Mouse (Mus musculus) activated CD4-positive, CD25-positive, alpha-beta regulatory T cell (primary cell): ENCODE measurements around the gene Pdzd9. TPM values are rescaled to one million over a fixed set of nuclear protein-coding genes. Genes with fewer than 3 reads are reported as not detected.

Experiments used
- polyA plus RNA-seq, 2 experiments: library from polyadenylated mRNA; unstranded; fragments of 100-300 nt; shearing (Covaris generic); gene quantifications; one replicate each; pipeline ENCODE4 v1.2.1; 2017

Gene Pdzd9
- polyA plus RNA-seq: under 1 TPM in 1 of 2 experiments, not detected in 1; 0.11 TPM

GRCm38 (mm10) chr7:120670153-120670875 is at the start of gene Pdzd9:
Pdzd9 (minus strand) TSS chr7:120670343.

GRCm38 (mm10) chr7:120677001-120677643 is 7.0 kb upstream of the Pdzd9 start, which contains the start of gene Mosmo:
Mosmo (plus strand) TSS chr7:120677618.

GRCm38 (mm10) chr7:120634711-120635361 is 35.3 kb downstream of the Pdzd9 start, which contains the start of gene Uqcrc2:
Uqcrc2 (plus strand) TSS chr7:120635176.

Other genes with a start within 250 kb of the Pdzd9 start
- 100 to 1,000 TPM; 166 to 191 TPM for gene Uqcrc2, start 35.2 kb downstream of the Pdzd9 start, polyA plus RNA-seq
- gene Mosmo, start 7.3 kb upstream of the Pdzd9 start, polyA plus RNA-seq: 10 to 100 TPM; 11.1 to 15.8 TPM
- gene Vwa3a, start 69.0 kb upstream of the Pdzd9 start, polyA plus RNA-seq: under 1 TPM; 0.17 to 0.49 TPM
- under 1 TPM in 1 of 2 experiments, not detected in 1; 0.49 TPM for gene Gm5737, start 142.0 kb upstream of the Pdzd9 start, polyA plus RNA-seq
- 1 to 10 TPM; 4.9 to 7.5 TPM for gene Eef2k, start 172.5 kb upstream of the Pdzd9 start, polyA plus RNA-seq
- 10 to 100 TPM; 23.2 to 31.5 TPM for gene Polr3e, start 247.4 kb upstream of the Pdzd9 start, polyA plus RNA-seq